Mouse (Mus musculus): ENCODE measurements around the gene Zcchc2. TPM values are rescaled to one million over a fixed set of nuclear protein-coding genes. Genes with fewer than 3 reads are reported as not detected.

Gene Zcchc2
- polyA plus RNA-seq, 1 experiment from 2014 or later, result 2.4 TPM

DNA sequence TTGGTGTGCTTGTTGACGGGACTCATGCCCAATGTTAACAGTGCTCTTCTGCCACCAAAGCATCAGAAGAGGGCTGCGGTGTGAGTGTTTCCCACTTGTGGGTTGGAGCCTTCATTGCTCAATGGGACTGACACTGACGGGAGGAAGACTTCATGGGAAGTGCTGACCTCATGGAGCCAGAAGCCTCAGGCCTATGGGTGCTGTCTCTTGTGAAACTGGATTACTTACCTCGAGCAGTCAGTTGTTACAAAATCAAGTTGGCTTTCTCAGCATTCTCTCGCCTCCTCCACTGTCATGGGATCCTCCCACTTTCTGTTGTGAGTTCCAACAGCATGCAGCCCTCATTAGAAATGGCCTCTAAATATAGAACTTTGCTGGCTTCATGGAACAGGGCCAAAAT, 25.0 kb upstream of the Zcchc2 start:
- no peak overlapping the region for H3K4me2 ChIP-seq
- H3K27me3 ChIP-seq, result no peaks in the 10 kb centered on the region
- H3K4me3 ChIP-seq, result no peak overlapping the region
- H3K27ac ChIP-seq, result no peak overlapping the region
- H3K36me3 ChIP-seq, result no peaks in the 10 kb centered on the region
- H3K4me1 ChIP-seq, result no peaks in the 10 kb centered on the region
- H3K9ac ChIP-seq, result no peak overlapping the region
- ATAC-seq (ENCODE audit: insufficient number of reproducible peaks, insufficient read depth, low FRiP score, low TSS enrichment, low read depth), result no peak
- WGBS, result 78% methylated on average over 5 of the region's 5 CpGs
- H3K9me3 ChIP-seq, result no peaks in the 10 kb centered on the region

DNA sequence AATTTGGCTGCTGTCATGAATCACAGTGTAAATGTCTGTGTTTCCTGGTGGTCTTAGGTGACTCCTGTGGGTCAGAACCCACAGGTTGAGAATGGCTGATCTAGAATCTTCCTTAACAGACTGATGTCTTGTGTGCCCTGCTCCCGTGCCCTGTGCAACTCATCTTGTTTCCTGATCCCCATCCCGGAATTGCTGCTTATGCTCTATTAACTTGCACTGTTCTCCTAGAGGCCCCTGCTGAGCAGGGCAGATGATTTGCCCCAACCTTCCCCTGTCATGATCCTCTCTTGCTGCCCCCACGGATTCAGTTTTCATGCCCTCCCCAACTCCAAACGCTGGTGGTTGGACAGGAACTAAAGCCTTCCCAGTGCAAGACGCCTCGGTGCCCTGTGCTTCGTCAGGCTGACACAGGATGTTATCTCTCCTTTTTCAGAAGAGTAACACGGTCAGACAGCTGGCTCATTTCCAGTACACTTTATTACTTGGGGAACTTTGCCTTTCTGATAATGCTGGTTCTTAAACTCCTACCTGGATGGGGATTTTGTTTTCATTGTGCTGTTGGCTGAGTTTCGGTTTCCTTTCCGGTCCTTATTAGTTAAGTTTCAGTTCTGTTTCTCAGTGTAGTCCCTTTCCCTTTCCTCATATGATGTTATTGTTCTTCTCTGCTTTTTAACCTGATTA, 18.6 kb upstream of the Zcchc2 start:
- Histone ChIP-seq H3K4me1 (no peaks in the 10 kb centered on the region; the same call in 1 of the 2 replicates), H3K36me3 (no peaks in the 10 kb centered on the region), H3K27ac (no peak overlapping the region), H3K27me3 (no peaks in the 10 kb centered on the region), H3K4me2 (no peak overlapping the region), H3K4me3 (no peak overlapping the region), H3K9me3 (no peaks in the 10 kb centered on the region), H3K9ac (no peak overlapping the region)
- 65% methylated on average over 10 of the region's 10 CpGs for WGBS
- no peak for ATAC-seq (ENCODE audit: insufficient number of reproducible peaks, insufficient read depth, low FRiP score, low TSS enrichment, low read depth)

DNA sequence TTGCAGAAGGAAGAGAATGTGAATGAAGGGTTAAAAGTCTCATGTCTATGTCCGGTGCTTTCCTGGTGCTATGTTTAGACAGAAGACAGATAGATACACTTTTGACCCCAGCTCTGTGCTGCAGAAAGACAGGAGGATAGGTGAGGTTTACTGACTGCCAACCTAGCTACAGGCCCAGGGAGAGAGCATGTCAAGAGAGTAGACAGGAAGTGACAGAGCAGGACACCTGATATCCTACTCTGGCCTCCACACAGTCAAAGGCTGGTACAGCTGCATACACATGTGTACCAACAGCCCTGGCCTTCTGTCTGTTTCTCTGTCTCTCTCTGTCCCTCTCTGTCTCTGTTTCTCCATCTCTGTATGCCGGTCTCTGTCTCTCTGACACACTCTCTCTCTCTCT, 16.2 kb upstream of the Zcchc2 start:
- H3K4me1 ChIP-seq, result no peaks in the 10 kb centered on the region; the same call in 1 of the 2 replicates
- H3K36me3 ChIP-seq, result no peaks in the 10 kb centered on the region
- no peak overlapping the region for H3K9ac ChIP-seq
- no peak overlapping the region for H3K4me3 ChIP-seq
- no peaks in the 10 kb centered on the region for H3K27me3 ChIP-seq
- H3K9me3 ChIP-seq, result peaks cover under 1% of the 10 kb centered on the region; the same call in 1 of the 2 replicates
- no peak for ATAC-seq (ENCODE audit: insufficient number of reproducible peaks, insufficient read depth, low FRiP score, low TSS enrichment, low read depth)
- whole genome bisulfite sequencing, result 68% methylated on average over 2 of the region's 2 CpGs
- no peak overlapping the region for H3K27ac ChIP-seq
- H3K4me2 ChIP-seq, result no peak overlapping the region

DNA sequence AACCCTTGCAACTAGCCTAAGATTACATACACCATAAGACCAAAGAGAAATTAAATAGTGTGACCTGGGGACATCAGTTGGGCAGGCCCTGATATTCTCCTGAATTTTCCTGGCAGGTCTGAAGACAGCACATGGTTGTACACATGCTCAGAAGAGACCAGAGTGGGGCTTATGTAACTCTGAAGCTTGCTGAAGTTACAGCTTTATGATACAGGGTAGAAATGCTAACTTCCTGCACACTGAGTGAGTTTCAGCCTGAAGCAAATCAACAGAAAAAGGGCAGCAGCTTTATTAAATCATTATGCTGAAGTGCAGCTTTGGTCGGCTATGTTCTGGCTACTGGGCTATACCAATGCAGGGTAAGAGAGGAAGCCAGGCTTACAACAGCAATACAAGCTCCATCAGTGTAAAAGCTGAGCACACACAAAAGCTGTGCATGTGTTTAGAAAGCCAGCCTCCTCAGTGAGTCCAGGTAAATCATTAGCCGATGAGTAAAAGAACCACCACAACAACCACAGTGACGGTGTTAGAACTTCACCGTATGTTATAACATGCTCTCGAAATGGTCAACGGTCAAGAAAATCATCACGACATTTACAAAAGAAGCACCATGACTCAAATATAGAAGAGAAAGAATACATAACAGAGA, 12.6 kb upstream of the Zcchc2 start:
- WGBS, result 86% methylated on average over 7 of the region's 7 CpGs
- Histone ChIP-seq H3K4me3 (no peak overlapping the region), H3K9ac (no peak overlapping the region), H3K9me3 (peaks cover 2% of the 10 kb centered on the region; the same call in 1 of the 2 replicates), H3K27me3 (no peaks in the 10 kb centered on the region), H3K36me3 (no peaks in the 10 kb centered on the region), H3K4me2 (no peak overlapping the region), H3K27ac (no peak overlapping the region), H3K4me1 (no peaks in the 10 kb centered on the region; the same call in 1 of the 2 replicates)
- no peak for ATAC-seq (ENCODE audit: insufficient number of reproducible peaks, insufficient read depth, low FRiP score, low TSS enrichment, low read depth)

DNA sequence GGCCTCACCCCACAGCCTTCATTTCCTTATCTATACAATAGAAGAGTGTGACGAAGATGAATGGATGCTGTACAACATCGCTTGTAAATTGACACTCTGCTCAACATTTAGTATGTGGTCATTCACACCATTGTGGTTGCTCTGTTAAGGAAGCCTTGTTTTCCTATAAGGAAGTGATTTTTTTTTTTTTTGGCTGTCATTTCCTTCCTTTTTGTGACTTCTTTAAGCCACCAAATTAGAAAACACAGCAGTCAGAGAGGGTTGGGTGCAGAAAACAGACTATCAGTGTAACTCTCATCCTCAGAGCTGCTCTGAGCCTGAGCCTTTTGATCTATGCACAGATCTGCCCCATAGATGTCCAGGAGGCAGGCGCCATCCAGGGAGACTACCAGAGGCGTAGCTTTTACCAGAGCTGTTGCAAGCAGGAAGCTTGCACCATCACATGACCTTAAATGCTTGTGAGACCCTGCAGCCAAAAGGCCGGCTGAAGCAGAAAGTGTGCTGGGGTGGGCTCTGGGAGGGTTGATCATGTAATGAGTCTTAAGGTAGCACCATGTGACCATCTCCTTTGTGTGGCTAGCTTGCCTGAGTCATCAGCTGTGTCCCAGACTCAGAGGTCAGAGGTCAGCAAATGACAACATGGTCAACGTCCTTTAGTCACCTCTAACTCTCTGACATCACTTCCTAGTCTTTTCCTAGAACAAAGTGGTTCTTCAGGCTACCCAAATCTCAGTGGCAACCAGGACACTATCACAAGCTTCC, 9.2 kb upstream of the Zcchc2 start:
- 54% methylated on average over 6 of the region's 6 CpGs for WGBS
- ATAC-seq (ENCODE audit: insufficient number of reproducible peaks, insufficient read depth, low FRiP score, low TSS enrichment, low read depth), result no peak
- no peak overlapping the region for H3K4me2 ChIP-seq
- peaks cover 2% of the 10 kb centered on the region; the same call in 1 of the 2 replicates for H3K9me3 ChIP-seq
- H3K36me3 ChIP-seq, result no peaks in the 10 kb centered on the region
- no peaks in the 10 kb centered on the region for H3K4me1 ChIP-seq
- no peaks in the 10 kb centered on the region for H3K27me3 ChIP-seq
- H3K4me3 ChIP-seq, result no peak overlapping the region
- H3K27ac ChIP-seq, result 0 out of 2 replicates have a peak overlapping the region, but pooled peaks have one; percentile 12
- H3K9ac ChIP-seq, result no peak overlapping the region

DNA sequence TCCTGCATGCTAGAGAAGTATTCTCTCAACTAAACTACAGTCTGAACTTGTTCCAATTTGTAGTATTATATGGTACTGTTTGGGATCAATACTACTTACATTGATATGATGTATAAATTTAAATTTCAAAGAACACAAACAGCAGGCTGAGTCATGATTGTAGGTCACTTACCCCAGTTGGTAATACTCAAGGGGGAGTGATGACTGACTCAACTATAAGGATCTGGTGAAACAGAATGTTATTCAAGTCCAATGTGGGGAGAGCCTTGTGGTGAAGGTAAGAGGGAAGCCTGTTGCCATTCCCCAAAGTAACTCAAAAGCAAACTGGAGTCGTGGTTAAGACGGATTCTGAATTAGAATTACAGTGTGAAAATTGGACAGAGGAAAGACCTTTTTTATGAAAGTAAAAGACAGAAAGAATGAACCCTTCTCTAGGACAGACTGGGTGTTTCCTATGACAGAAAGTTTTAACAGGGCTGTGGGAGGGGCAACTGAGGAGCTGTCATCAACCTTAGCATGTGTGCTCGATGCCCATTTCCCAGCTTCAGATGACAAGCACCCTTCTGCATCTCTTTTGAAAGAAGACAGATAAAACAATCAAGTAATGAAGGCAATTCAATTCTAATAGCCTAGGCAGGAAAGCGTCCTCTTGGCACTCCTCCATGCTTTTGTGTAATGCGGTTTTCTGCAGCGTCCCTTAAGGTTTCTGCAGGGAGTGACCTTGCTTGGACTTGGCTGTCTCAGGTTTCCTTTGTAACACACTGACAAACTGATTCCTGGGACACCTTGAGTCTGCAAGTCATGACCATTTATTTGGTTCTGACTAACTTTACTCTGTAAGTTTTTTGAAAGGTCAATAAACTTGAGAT, 7.5 kb upstream of the Zcchc2 start:
- no peak overlapping the region for H3K27ac ChIP-seq
- peaks cover 2% of the 10 kb centered on the region; the same call in 1 of the 2 replicates for H3K9me3 ChIP-seq
- H3K4me2 ChIP-seq, result no peak overlapping the region
- no peaks in the 10 kb centered on the region for H3K36me3 ChIP-seq
- H3K4me1 ChIP-seq, result peaks cover 1% of the 10 kb centered on the region; the same call in 1 of the 2 replicates
- no peak overlapping the region for H3K9ac ChIP-seq
- no peaks in the 10 kb centered on the region for H3K27me3 ChIP-seq
- no peak overlapping the region for H3K4me3 ChIP-seq
- 71% methylated on average over 6 of the region's 6 CpGs for WGBS
- no peak for ATAC-seq (ENCODE audit: insufficient number of reproducible peaks, insufficient read depth, low FRiP score, low TSS enrichment, low read depth)

DNA sequence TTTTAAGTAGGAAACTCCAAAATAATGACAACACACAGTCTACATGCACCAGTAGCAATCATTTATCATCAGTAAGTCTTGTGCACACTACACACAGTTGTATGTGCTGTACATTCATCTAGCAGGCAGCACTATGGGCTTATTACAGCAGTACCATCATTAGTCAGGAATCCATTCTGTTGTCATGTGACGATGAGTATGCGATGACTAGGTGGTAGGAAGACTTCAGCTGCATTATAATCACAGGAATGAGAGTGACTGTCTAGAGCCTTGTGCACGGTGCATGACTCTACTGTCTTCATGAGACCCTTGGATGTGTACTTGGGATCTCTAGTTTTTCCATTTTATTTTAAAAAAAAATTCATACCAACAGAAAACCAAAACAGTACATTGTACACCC, 6.0 kb upstream of the Zcchc2 start:
- H3K9me3 ChIP-seq, result no peaks in the 10 kb centered on the region
- no peaks in the 10 kb centered on the region for H3K36me3 ChIP-seq
- ATAC-seq (ENCODE audit: insufficient number of reproducible peaks, insufficient read depth, low FRiP score, low TSS enrichment, low read depth), result no peak
- no peaks in the 10 kb centered on the region for H3K27me3 ChIP-seq
- no peak overlapping the region for H3K4me2 ChIP-seq
- H3K27ac ChIP-seq, result no peak overlapping the region
- H3K9ac ChIP-seq, result no peak overlapping the region
- H3K4me3 ChIP-seq, result no peak overlapping the region
- 97% methylated on average over 3 of the region's 3 CpGs for WGBS
- H3K4me1 ChIP-seq, result peaks cover 7% of the 10 kb centered on the region; the same call in 1 of the 2 replicates

DNA sequence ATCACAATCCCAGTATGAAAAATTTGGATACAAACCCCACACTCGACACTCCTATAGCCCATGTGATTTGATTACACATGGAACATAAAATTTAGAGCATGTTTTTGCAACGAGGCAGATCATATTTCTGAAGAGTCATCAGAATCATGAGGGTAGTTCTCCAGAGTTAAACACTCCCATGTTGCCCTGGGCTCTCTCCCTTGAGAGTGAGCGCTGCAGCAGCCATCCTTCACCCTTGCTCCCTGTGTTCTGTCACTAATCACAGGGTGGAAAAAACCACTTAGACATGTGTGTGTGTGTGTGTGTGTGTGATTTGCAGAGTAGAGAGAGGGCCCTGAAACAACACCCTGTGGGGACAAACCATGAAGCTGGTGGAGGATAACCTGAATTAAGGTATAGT, 2.0 kb upstream of the Zcchc2 start:
- Histone ChIP-seq H3K9ac (no peak overlapping the region), H3K4me1 (peaks cover 24% of the 10 kb centered on the region), H3K27ac (no peak overlapping the region), H3K27me3 (no peaks in the 10 kb centered on the region), H3K9me3 (no peaks in the 10 kb centered on the region), H3K36me3 (no peaks in the 10 kb centered on the region), H3K4me3 (no peak overlapping the region), H3K4me2 (no peak overlapping the region; the same call in 1 of the 2 replicates)
- 29% methylated on average over 3 of the region's 3 CpGs for WGBS
- ATAC-seq (ENCODE audit: insufficient number of reproducible peaks, insufficient read depth, low FRiP score, low TSS enrichment, low read depth), result no peak

DNA sequence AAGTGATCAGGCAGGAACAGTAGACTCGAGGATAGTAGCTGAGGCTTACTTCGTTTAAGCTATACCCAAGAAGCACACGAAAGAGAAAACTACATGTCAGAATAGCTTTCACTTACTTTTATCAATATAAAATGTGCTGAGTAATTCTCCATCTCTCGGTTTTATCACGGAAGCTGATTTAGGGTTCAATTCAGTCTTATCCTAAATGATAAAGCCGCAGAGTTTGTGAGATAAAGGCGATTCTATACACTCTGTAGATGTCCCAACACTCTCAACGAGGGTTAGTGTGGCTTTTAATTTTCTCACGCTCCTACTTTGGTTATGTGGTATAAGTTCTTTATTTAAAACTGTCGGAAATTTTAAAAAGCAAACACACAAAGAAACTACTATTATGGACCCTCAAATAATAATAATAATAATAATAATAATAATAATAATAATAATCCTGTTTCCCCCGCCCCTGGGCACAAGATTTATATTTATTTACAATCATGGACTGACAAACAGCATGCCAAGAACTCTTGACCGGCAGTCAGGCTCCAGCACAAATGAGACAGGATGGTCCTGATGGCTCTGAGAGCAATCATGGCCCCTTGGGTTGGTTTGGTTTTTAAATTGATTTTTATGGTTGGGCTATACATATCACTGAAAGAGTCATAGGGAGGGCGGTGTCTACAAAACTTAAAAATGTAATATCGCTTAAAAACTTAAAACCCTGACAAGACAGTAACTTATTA, 1.1 kb upstream of the Zcchc2 start:
- Histone ChIP-seq H3K27ac (no peak overlapping the region), H3K4me1 (peaks cover 27% of the 10 kb centered on the region), H3K27me3 (no peaks in the 10 kb centered on the region), H3K36me3 (no peaks in the 10 kb centered on the region), H3K4me2 (peak overlapping the region; percentile 99), H3K4me3 (peak overlapping the region; percentile 83), H3K9ac (peak overlapping the region; percentile 86; the same call in 1 of the 2 replicates), H3K9me3 (no peaks in the 10 kb centered on the region)
- WGBS, result 69% methylated on average over 14 of the region's 14 CpGs
- no peak for ATAC-seq (ENCODE audit: insufficient number of reproducible peaks, insufficient read depth, low FRiP score, low TSS enrichment, low read depth)

DNA sequence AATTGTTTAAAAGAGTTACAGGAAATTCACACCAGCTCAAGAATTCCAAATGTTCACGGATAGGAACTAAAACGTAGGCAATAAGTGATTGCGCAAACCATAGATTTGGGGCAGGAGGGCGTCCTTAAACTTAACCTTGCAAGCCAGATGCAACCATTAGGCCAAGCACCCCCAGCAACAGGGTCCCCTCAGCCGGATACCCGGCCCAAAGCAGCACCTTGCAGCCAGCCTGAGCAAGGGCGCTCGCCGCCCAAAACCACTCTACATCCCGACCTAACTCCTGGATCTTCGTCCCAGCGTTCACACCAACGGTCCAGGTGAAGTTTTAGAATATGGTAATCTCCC, 594 bp upstream of the Zcchc2 start:
- no peaks in the 10 kb centered on the region for H3K36me3 ChIP-seq
- H3K27me3 ChIP-seq, result no peaks in the 10 kb centered on the region
- WGBS, result 1% methylated on average over 13 of the region's 13 CpGs
- peak overlapping the region; percentile 86 for H3K9ac ChIP-seq
- peak; percentile 3; the same call in 1 of the 2 replicates for ATAC-seq (ENCODE audit: insufficient number of reproducible peaks, insufficient read depth, low FRiP score, low TSS enrichment, low read depth)
- H3K4me3 ChIP-seq, result peak overlapping the region; percentile 83
- peaks cover 30% of the 10 kb centered on the region for H3K4me1 ChIP-seq
- peak overlapping the region; percentile 99 for H3K4me2 ChIP-seq
- H3K27ac ChIP-seq, result peak overlapping the region; percentile 28; the same call in 1 of the 2 replicates
- H3K9me3 ChIP-seq, result no peaks in the 10 kb centered on the region
